Mouse (Mus musculus) ES-Bruce4 (cell line): Measurements from ENCODE around the gene Xcl1. TPM values are rescaled to one million over a fixed set of nuclear protein-coding genes. Genes with fewer than 3 reads are reported as not detected.

Experiments
- H3K27ac ChIP-seq: 2 replicates; pipeline ENCODE4 v1.5.1; 2012; ENCODE audit warnings: low read length, inconsistent platforms; ENCODE audit not compliant: insufficient read depth
- H3K27me3 ChIP-seq: 2 replicates; pipeline ENCODE4 v1.6.1; 2012; ENCODE audit warnings: mild to moderate bottlenecking, low read length, inconsistent platforms; ENCODE audit not compliant: control insufficient read depth, poor library complexity, insufficient read depth, severe bottlenecking
- H3K36me3 ChIP-seq: 2 replicates; pipeline ENCODE4 v1.6.1; 2012; ENCODE audit warnings: inconsistent platforms, mild to moderate bottlenecking, low read length, moderate library complexity; ENCODE audit not compliant: control insufficient read depth, poor library complexity, insufficient read depth, severe bottlenecking
- H3K4me1 ChIP-seq: one replicate; pipeline ENCODE4 v1.8.1; 2011; ENCODE audit warnings: low read length; ENCODE audit not compliant: control insufficient read depth, insufficient read depth
- H3K4me3 ChIP-seq: 2 replicates; pipeline ENCODE4 v1.5.1; 2011; ENCODE audit warnings: low read depth, mild to moderate bottlenecking, low read length
- H3K9ac ChIP-seq: 2 replicates; pipeline ENCODE4 v1.6.1; 2012; ENCODE audit warnings: low read depth, mild to moderate bottlenecking, inconsistent platforms; ENCODE audit not compliant: poor library complexity, severe bottlenecking
- H3K9me3 ChIP-seq: replicated peaks from 2 replicates; pipeline ENCODE4 v1.6.1; 2012; ENCODE audit warnings: mild to moderate bottlenecking, low read length, inconsistent platforms; ENCODE audit not compliant: control insufficient read depth, poor library complexity, insufficient read depth, severe bottlenecking
- CTCF ChIP-seq: IDR thresholded peaks from one replicate; pipeline ENCODE4 v1.8.1; 2011; ENCODE audit warnings: low read depth, low read length
- EP300 ChIP-seq: IDR thresholded peaks from 2 replicates; pipeline ENCODE4 v1.6.1; 2011; ENCODE audit warnings: low read depth, low read length; ENCODE audit not compliant: insufficient read depth
- POLR2A ChIP-seq: IDR thresholded peaks from one replicate; pipeline ENCODE4 v1.8.1; 2011; ENCODE audit warnings: low read length; ENCODE audit not compliant: insufficient read depth
- polyA plus RNA-seq: library from polyadenylated mRNA; stranded (reverse); fragments of >200 nt; gene quantifications from 2 replicates; pipeline ENCODE4 v1.2.4, GENCODE M21; 2011; ENCODE audit warnings: low read depth; ENCODE audit not compliant: missing spikeins, insufficient read depth, insufficient read length

The Xcl1 gene
- polyA plus RNA-seq, 1 experiment = not detected

- no peaks in the 10 kb centered on the region for H3K4me1 ChIP-seq
- H3K27me3 ChIP-seq = no peaks in the 10 kb centered on the region
- H3K4me3 ChIP-seq = no peak overlapping the region
- H3K9ac ChIP-seq = no peak overlapping the region
- no peaks in the 10 kb centered on the region for H3K36me3 ChIP-seq
- H3K27ac ChIP-seq = no peak overlapping the region
- H3K9me3 ChIP-seq = no peaks in the 10 kb centered on the region
- no peak for TF ChIP-seq EP300
Measured at GRCm38 (mm10) chr1:164895806-164896205, 39.5 kb downstream of the Xcl1 start.

- Histone ChIP-seq H3K9me3 (no peaks in the 10 kb centered on the region), H3K4me1 (no peaks in the 10 kb centered on the region), H3K9ac (no peak overlapping the region), H3K27ac (no peak overlapping the region), H3K27me3 (no peaks in the 10 kb centered on the region), H3K36me3 (no peaks in the 10 kb centered on the region), H3K4me3 (no peak overlapping the region)
- TF ChIP-seq POLR2A (no peak), EP300 (no peak), CTCF (no peak)
Measured at GRCm38 (mm10) chr1:164890366-164890765, 45.0 kb downstream of the Xcl1 start.

- no peaks in the 10 kb centered on the region for H3K27me3 ChIP-seq
- no peak overlapping the region for H3K9ac ChIP-seq
- no peaks in the 10 kb centered on the region for H3K9me3 ChIP-seq
- no peaks in the 10 kb centered on the region for H3K36me3 ChIP-seq
- TF ChIP-seq EP300 (no peak), CTCF (no peak), POLR2A (no peak)
- no peaks in the 10 kb centered on the region for H3K4me1 ChIP-seq
- H3K4me3 ChIP-seq = no peak overlapping the region
- no peak overlapping the region for H3K27ac ChIP-seq
Measured at GRCm38 (mm10) chr1:164888563-164888962, 46.8 kb downstream of the Xcl1 start.

- H3K27ac ChIP-seq = no peak overlapping the region
- no peaks in the 10 kb centered on the region for H3K36me3 ChIP-seq
- no peaks in the 10 kb centered on the region for H3K4me1 ChIP-seq
- H3K9me3 ChIP-seq = no peaks in the 10 kb centered on the region
- H3K4me3 ChIP-seq = no peak overlapping the region
- no peaks in the 10 kb centered on the region for H3K27me3 ChIP-seq
- TF ChIP-seq EP300 (no peak), POLR2A (no peak), CTCF (no peak)
- H3K9ac ChIP-seq = no peak overlapping the region
Measured at GRCm38 (mm10) chr1:164887775-164888174, 47.6 kb downstream of the Xcl1 start.

- Histone ChIP-seq H3K27me3 (no peaks in the 10 kb centered on the region), H3K9me3 (no peaks in the 10 kb centered on the region), H3K4me1 (no peaks in the 10 kb centered on the region), H3K4me3 (no peak overlapping the region), H3K9ac (no peak overlapping the region), H3K27ac (no peak overlapping the region), H3K36me3 (no peaks in the 10 kb centered on the region)
- TF ChIP-seq EP300 (no peak), POLR2A (no peak), CTCF (no peak)
Measured at GRCm38 (mm10) chr1:164881891-164882290, 53.4 kb downstream of the Xcl1 start.

Other genes starting within 250 kb of the Xcl1 start
- 0.34 TPM in 1 of 2 replicates, not detected in the other for gene Dpt, start 138.9 kb downstream of the Xcl1 start, polyA plus RNA-seq
- gene Tbx19, start 225.2 kb upstream of the Xcl1 start, polyA plus RNA-seq = not detected in 2 replicates